Mouse (Mus musculus): ENCODE measurements at regions not wholly inside any gene's neighbourhood (a gene's known extent, or its start where the extent isn't known, plus 50 kb on each side); places are given as distances from the start of the nearest gene placed in this dataset.
A peak's percentile ranks its signal among the peaks of the same experiment; 100 is the strongest.

DNA sequence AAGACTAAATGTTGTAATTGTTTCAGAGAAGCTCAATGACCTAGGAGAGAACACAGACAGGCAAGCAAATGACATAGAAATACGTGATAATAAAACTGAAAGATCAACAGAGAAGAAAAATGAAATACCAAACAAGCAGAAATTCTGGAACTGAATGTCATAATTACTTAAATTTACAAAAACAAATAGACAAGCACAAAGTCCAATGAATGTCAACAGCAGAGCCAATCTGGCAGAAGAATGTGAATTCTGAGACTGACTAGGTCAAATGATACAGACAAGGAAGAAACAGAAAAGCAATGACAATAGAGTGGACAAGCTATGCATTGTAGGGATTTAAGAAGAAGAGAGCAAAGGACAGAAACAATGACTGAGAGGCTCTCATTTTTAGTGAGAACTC, 143.1 kb upstream of the N4bp1 start:
- DNase-seq (ENCODE audit: low read depth, low spot score) = no peak

DNA sequence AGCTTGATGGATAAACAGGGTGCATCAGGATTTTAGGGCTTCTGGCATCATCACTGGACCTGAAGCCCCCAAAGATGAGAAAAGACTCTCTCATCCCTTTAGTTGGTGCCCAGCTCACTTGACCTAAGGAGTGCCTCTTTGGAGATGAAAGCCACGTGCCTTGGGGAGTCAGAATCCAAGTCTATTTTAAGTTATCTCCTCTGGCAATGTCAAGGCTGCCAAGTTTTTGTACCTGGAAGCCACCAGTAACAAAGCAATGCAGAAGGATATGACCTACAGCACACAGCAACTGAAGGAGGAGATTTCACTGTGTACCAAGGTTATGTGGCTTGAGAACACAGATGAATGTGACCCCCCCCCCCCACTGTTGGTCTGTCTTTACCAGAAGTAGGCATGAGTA, 140.9 kb upstream of the N4bp1 start:
- DNase-seq (ENCODE audit: low read depth, low spot score) = no peak

DNA sequence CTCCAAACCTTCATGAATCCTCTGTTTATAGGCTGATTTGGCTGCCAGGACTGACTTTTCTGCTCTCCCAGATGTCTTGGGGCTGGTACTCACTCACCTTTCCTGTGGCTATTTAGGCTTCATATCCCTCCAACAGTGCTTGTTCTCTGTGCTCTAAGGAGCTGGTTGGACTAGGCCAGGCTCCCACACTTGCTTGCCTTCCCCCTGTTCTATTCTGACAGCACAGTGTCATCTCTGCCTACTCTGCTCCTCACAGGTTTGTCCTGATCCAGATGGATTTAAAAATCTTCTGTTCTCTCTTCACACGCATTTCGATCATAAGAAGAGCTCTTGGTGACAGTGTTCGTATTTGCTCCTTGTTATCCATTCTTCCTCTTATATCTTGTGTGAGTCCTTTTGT, 134.7 kb upstream of the N4bp1 start:
- no peak for DNase-seq (ENCODE audit: low read depth, low spot score)

DNA sequence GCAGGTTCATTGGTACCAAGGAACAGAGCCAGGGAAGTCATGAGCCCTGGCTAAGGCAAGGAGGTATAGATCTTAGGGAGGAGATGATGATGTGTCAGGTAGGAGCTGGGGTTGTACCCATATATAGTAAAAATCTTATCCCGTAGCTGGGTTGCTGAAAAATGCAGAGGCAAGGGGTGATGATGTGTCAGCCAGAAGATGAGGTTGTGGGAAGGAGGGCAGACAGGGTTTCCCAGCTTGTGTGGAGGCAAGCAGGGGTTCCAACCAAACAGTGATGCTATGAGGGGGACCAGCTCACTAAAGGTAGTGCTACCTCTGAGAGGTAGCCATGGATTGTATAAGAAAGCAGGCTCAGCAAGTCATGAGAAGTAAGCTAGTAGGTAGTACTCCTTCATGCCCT, 90.5 kb upstream of the N4bp1 start:
- DNase-seq (ENCODE audit: low read depth, low spot score) = no peak

DNA sequence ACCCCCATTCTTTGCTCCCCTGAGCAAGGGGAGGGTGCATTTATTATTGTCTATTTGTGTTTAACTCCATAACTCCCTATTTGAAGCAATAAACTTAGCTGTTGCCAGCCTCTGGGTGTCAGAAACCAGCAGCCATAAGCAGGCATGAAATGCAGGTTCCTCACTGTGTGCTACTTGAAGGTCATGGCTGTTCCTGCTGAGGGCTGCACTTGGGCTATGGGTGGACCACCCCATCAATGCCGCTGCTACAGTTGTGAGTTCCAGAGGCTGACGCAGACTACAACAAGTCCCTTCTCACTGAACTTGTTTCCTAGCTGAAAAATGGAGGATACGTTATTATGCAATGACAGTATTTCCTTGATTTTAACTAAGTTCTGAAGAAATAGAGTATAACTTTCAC, 86.7 kb upstream of the N4bp1 start:
- DNase-seq (ENCODE audit: low read depth, low spot score) = no peak

DNA sequence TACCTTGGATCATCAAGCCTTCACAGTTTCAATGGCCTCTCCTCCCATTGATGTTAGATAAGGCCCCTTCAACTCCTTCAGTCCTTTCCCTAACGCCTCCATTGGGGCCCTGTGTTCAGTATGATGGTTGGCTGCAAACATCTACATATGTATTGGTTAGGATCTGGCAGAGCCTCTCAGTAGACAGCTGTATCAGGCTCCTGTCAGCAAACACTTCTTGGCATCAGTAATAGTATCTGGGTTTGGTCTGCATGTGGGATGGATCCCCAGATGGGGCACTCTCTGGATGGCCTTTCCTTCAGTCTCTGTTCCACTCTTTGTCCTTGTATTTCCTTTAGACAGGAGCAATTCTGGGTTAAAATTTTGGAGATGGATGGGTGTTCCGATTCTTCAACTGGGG, 84.0 kb upstream of the N4bp1 start:
- no peak for DNase-seq (ENCODE audit: low read depth, low spot score)

DNA sequence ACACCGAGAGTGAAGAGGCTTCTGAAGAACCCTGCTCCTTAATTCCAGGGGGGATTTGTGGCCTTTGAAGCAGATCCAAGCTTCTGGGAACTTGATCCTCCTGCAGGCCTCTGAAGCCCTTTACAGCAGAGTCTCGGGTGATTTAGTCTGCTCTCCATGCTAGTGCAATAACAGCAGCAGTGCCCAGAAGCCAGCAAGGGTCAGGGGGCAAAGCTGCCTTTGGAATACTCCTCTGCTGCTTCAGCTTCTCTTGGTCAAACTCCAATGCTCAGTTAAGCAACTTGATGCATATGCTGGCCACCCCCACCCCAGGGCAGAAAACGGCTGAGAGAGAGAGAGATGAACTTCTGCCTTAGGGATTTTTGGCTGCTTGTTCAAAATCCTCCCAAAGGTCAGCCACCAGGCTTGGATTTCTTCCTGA, 82.8 kb upstream of the N4bp1 start:
- DNase-seq (ENCODE audit: low read depth, low spot score) = peak; percentile 40

DNA sequence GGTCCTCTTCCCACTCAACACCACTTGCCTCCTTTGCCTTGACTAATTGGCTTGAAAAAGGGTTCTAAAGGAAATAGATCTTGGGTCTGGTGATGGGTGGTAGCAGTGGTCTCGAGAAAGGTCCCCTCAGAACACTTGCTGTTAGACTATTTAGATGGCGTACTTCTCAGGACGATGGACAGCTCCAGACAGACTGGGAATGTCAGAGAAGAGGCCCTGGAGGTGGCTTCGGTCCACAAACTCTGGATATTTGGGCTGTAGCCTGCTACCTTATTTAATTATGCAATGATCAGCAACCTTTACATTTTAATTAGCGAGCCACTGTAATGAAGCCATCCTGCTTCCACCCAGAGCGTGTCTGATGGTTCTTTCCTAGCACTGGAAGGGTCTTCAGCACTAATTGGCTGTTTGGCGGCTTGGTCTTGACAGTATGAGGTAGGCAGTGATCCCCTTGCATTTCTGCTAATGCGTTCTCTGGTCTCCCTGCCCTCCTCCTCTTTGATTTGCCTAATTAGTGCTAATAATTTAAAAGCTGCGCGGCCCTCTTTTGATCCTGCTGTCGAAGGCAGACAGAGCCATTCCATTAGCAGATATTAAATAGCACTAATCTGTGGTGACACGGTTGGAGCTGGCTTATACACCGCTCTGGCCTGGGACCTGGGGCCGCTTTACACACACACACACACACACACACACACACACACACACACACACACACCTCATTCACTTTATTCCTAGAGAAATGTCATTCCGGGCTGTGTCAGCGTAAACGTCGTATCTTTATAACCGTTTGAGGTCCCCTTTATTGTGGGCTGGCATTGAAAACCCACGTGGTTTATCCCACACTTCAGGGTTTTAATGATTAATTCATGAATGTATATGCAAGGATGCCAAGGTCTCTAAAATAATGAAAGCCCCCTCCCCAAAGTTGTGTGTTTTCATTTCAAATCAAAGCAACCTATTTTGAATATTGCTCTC, 76.4 kb upstream of the N4bp1 start:
- DNase-seq (ENCODE audit: low read depth, low spot score) = no peak
